Mouse (Mus musculus) ovary, adult 18-20 months (tissue): ENCODE data around the gene Mybpc2.

Source experiments
- DNase-seq: peaks from one replicate; pipeline ENCODE4 v3.0.0; 2022; ENCODE audit warnings: low spot score, mixed read lengths

The Mybpc2 gene

DNA sequence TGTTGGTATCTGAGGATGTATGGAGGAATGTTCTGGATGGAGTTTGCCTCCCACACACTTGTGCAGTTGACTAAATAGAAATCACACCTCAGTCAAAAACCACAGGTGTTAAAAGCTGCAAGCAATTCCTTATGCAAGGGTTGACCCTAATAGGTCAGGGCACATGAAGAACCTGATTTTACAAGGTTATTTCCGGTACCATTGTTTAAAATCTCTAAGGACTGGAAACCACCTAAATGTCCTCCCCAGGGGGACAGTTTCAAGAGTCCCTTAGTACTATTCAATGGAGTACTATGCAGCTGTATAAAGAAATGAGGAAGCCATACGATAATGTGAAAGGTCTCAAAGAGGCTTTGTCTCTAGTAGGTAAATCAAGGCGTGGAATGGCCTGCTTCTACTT lies 21.8 kb upstream of the Mybpc2 start:
- no peak for DNase-seq

GRCm38 (mm10) chr7:44543071-44543470 lies 18.6 kb upstream of the Mybpc2 start:
- DNase-seq = no peak

DNA sequence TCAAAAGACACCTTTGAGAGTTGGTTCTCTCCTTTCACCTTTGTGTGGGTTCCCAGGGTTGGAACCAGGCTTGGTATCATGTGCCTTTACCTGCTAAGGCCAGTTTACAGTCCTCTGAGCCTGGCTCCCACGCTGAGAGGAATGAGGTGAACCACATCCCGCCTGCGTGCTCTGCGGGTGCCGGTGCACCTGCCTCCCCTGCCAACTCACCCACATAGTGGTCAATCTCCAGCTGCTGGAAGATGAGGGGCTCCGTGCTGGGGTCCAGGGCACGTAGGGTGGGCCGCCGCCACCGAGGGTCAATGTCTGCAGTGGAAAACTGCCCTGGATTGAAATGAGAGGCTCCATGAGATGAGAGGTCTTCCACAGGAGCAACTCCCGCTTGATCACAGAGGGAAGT lies 18.1 kb upstream of the Mybpc2 start:
- DNase-seq = no peak

DNA sequence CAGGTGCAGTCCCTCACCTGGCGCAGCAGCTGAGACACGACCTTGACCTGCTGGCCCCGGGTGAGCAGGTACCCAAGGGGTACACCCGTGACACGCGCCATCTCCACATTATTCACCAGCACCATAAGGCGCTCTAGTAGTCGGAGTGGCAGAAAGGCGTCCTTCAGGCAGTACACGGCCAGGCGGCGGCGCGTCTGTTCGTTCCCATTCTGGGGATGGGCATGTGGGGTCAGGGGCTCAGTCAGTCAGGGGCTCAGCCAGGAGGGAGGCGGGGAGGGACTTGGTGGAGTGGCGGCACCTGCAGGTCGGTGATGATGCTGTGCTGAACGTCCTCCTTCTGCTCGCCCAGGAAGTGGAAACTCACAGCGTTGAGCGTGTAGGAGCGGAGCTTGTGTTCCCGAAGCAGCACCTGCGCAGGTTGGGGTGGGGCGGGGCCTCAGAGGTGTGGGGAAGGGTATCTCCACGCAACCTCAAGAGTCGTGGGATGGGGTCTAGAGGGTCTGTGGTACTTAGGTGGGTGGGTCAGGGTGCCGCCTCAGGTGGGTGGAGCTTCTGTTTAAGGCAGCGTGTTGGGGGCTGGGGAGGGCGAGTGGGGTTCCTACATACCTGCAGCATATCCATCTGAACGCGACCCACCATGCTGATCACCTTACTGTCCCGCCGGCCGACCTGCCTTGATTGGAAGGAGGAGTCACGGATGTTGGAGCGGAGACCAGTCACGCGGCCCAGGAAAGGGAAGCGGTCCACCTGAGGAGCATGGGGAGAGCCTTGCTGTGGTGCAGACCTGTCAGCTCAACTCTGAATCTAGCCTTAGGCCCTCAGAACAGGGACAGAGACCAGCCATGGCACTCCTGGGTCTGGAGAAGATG lies 14.5 kb upstream of the Mybpc2 start:
- DNase-seq = no peak

DNA sequence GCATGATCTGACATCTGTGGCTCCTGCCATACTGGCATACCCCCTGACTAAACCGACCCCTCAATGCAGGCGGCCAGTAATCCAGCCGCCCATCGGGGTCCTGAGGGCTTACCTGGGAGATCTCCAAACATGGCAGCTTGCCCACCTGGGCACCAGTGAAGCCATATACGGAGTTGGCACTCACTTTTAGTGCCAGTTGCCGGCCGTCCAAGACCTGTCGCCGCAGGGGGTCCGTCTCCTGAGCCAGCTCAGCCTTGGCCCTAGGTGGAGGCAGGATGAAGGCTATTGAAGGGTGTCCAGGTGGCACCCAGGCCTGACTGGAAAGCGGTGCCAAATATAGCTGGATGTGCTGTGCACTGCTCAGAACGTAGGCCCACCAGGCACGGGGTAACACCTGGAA lies 13.0 kb upstream of the Mybpc2 start:
- DNase-seq = no peak

- no peak for DNase-seq
These were observed 12.6 kb upstream of the Mybpc2 start for GRCm38 (mm10) chr7:44537009-44537408.

- DNase-seq = no peak
These were observed 12.1 kb upstream of the Mybpc2 start for GRCm38 (mm10) chr7:44536590-44536968.

GRCm38 (mm10) chr7:44535657-44536589 lies 11.5 kb upstream of the Mybpc2 start:
- DNase-seq = no peak

DNA sequence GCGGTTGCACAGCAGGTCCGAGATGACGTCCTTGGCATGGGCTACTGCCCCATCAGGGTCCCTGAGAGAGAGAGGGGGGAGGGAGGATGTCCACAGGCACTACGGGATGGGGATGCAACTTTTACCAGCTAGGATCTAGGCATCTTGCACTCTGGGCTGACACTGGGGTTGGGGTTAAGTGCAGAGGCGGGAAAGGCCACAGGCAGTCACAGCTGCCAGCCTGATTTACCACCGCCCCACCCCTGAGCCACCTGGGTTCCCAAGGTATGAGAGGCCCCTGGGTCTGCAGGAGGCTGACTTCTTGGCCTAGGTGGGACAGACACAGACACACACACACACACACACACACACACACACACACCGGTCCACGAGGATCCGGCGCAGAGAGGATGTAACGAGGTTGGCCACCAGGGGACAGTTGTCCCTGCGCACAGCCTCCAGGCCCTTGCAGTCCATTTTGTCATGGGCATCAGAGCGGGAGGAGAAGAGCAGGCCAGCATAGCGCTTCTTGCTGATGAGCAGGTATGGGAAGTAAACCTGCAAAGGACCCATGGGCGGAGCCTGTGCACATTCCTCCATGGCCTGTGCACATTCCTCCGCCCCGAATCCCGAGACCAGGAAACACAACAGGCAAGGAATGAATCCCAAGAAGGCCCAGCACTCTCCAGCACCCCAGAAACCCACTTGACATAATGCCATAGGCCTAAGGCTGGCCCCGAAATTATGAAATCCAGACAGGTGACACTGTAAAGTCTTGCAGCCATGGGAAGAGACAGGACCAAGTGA lies 10.4 kb upstream of the Mybpc2 start:
- DNase-seq = no peak

GRCm38 (mm10) chr7:44534242-44534641 lies 9.8 kb upstream of the Mybpc2 start:
- DNase-seq = no peak

GRCm38 (mm10) chr7:44533746-44534045 lies 9.2 kb upstream of the Mybpc2 start:
- no peak for DNase-seq

DNA sequence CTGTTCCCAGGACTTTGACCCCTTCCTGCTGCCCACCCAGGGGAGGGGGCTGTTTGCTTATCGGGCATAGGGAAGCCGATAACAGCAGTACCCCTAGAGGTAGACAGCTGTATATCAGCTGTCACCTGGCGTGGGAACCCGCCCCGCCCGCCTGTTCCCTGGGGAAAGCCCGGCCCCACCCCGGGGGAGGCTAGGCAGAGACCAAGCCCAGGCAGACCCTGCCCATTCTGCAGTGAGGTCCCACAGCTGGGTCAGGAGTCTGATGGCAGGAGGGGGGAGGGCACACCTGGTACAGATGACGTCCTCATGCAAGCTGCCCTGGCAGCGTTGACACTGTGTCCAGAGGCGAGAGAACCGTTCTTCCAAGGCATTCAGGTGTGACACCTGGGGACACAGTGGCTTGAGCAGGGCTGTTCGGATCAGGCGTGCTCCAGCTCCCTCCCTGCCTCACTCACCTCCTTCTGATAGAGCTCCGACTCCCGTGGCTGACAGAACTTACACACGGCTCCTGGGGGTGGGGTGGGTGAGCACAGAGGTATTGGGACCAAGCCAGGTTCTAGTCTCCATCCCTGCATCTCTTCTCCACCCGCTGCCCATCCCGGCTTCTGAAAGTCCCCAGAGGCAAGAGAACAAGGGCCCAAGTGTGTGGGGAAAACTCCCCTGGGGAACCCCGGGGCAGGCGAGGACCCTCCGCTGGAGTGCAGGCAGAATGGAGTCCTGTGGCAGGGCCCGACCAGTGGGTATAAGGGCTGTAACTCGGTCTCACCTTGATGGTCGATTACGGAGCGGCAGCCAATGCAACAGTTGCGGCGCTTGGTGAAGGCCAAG lies 8.7 kb upstream of the Mybpc2 start:
- no peak for DNase-seq

GRCm38 (mm10) chr7:44531946-44532732 lies 7.7 kb upstream of the Mybpc2 start, which contains the start of gene Spib:
Gene Spib (minus strand): TSS chr7:44532071.
- no peak for DNase-seq

- DNase-seq = no peak
These were observed 6.8 kb upstream of the Mybpc2 start for GRCm38 (mm10) chr7:44531207-44531606.

GRCm38 (mm10) chr7:44530507-44530906 lies 6.1 kb upstream of the Mybpc2 start:
- no peak for DNase-seq

GRCm38 (mm10) chr7:44529518-44529917 lies 5.1 kb upstream of the Mybpc2 start:
- DNase-seq = no peak

DNA sequence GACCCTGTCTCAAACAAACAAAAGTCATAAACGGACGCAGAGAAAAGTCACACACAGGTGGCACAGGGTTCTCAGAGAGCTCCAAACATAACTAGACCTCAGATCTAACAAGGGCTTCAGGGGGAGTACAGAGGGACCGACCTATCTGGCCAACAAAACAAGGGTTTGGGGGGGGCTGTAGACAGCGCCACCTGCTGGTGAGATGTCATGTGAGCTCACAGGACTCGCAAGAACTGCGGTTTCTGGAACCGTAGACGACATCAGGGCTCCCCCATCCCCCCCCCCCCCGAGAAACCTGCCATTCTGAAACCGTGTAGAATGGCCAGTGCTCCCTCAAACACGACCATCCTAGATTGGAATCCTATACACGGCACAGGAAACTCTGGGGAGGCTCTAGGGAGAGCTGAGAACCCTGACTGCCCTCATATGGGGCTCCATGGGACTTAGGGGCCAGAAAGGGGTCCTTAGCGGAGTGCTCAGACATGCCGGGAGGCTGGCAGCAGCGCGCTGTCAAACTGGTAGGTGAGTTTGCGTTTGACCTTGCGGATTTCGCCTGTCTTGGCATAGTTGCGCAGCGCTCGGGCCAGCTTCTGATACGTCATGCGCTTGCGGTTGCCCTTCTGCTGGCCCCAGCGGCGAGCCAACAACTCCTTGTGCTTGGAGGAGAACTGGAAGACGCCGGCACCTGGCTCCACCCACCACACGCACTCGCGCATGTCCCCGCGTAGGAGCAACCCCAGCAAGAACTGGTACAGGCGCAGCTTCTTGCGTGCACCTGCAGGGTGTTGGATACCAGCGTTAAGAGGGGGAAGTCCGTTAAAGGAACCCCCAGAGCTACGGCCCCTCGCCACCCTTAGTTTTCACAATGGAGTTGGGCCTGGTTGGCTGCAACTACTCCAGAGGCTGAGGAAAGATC lies 3.3 kb upstream of the Mybpc2 start:
- DNase-seq = peak; percentile 73

- DNase-seq = no peak
These were observed 2.1 kb upstream of the Mybpc2 start for GRCm38 (mm10) chr7:44526414-44527154.
